Mouse (Mus musculus) cortical plate, adult 2 months (tissue): ENCODE measurements at regions not wholly inside any gene's neighbourhood (a gene's known extent, or its start where the extent isn't known, plus 50 kb on each side); places are given as distances from the start of the nearest gene placed in this dataset.

Experiments
- H3K27ac ChIP-seq: fragments of 200-500 bp; 2 replicates; pipeline ENCODE4 v1.5.1; 2012; ENCODE audit warnings: low read length, control low read depth, inconsistent platforms; ENCODE audit not compliant: insufficient read depth
- H3K4me1 ChIP-seq: fragments of 200-500 bp; 2 replicates; pipeline ENCODE4 v1.6.1; 2011; ENCODE audit warnings: low read length; ENCODE audit not compliant: control insufficient read depth, insufficient read depth
- H3K4me3 ChIP-seq: fragments of 200-500 bp; 2 replicates; pipeline ENCODE4 v1.5.1; 2011; ENCODE audit warnings: mild to moderate bottlenecking, low read length, control low read depth; ENCODE audit not compliant: insufficient read depth
- CTCF ChIP-seq: fragments of 200-500 bp; IDR thresholded peaks from 2 replicates; pipeline ENCODE4 v1.5.1; 2011; ENCODE audit warnings: mild to moderate bottlenecking, control low read depth, low read length; ENCODE audit not compliant: insufficient read depth; ENCODE audit errors: extremely low read depth
- POLR2A ChIP-seq: fragments of 200-500 bp; IDR thresholded peaks from 2 replicates; pipeline ENCODE4 v1.6.1; 2011; ENCODE audit warnings: mild to moderate bottlenecking, low read length, control low read depth; ENCODE audit not compliant: insufficient read depth; ENCODE audit errors: extremely low read depth

- H3K4me3 ChIP-seq: no peak overlapping the region
- H3K4me1 ChIP-seq: no peaks in the 10 kb centered on the region
- TF ChIP-seq POLR2A (no peak), CTCF (no peak)
- no peak overlapping the region for H3K27ac ChIP-seq
Measured at GRCm38 (mm10) chr1:143888510-143888909, 111.4 kb downstream of the Uchl5 start.

DNA sequence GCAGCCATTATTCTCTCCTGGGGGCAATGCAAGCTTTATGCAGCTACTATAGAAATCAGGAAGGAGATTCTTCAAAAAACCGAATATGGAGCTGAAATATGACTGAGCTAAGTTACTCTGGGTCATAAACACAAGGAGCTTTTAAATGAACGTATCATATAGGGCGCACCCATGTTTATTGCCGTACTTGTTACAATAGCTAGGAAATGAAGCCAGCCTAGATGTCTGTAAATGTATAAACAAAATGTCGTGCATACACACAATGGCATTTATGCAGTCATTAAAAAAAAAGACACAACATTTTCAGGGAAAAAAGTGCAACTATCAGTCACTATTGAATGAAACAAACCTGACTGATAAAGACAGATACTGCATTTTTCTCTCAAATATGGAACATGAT lies 111.0 kb downstream of the Uchl5 start:
- no peak overlapping the region for H3K27ac ChIP-seq
- no peaks in the 10 kb centered on the region for H3K4me1 ChIP-seq
- TF ChIP-seq POLR2A (no peak), CTCF (no peak)

DNA sequence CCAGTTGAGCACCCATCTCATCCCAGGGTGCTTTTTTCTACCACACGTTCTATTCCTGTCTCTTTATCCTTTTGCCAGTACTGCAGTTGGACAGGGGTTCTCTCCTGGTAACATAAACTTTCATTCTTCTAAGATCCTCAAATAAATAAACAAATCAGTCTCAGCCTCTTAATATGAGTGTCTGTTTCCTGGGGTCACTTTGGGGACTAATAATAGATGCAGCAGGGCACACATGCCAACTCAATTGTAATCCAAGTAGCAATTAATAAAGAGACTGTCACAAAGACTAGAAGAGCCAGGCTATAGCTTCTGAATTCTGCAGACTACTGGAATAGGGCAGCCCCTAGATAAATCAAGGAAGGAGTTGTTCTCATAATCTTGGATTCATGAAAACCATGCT lies 108.9 kb downstream of the Uchl5 start:
- no peak for TF ChIP-seq POLR2A
- no peak for TF ChIP-seq CTCF
- Histone ChIP-seq H3K27ac (no peak overlapping the region), H3K4me1 (no peaks in the 10 kb centered on the region), H3K4me3 (no peak overlapping the region)

More for the DNA sequence above, 111.0 kb downstream of the Uchl5 start:
- no peak overlapping the region for H3K4me3 ChIP-seq

DNA sequence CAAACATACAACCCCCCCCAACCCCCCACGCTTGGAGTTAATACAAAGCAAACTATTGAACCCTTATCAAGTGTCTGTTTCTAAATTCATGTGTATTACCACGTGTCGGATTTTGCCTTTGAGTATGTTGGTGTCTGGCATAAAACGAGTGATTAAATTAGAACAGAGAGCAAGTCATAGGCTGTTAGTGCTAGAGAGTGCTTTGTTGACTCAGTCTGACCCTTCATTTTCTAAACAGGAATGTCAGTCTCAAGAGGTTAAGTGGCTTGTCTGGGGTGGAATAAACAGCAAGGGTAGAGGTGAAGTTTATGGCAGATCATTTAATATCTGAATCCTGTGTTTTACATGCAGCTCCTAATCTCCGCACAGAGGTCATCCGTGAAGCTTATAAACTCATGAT lies 104.1 kb downstream of the Uchl5 start:
- Histone ChIP-seq H3K4me3 (no peak overlapping the region), H3K27ac (no peak overlapping the region), H3K4me1 (no peaks in the 10 kb centered on the region)
- TF ChIP-seq CTCF (no peak), POLR2A (no peak)

GRCm38 (mm10) chr1:143879622-143880021 lies 102.5 kb downstream of the Uchl5 start:
- Histone ChIP-seq H3K4me3 (no peak overlapping the region), H3K27ac (no peak overlapping the region), H3K4me1 (no peaks in the 10 kb centered on the region)
- TF ChIP-seq POLR2A (no peak), CTCF (no peak)

DNA sequence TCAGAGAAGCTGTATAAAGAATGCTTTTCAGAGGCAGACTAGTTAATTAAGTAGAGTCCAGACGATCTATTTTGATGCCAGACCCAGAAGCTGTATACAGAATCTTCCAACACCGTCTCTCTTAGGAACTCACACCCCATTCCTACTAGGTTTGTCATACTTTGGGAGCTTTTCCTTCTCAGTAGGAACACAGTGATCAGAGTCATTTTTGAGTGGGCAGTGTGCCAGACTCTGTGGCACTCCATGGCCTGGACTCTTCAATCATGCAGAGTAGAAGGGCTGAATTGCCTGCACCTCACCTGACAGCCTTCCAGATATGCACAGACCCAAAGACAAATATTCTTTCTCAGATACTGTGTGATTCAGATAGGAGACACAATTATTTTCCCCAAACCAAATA lies 101.2 kb downstream of the Uchl5 start:
- H3K27ac ChIP-seq: no peak overlapping the region
- TF ChIP-seq POLR2A: no peak
- TF ChIP-seq CTCF: no peak
- H3K4me1 ChIP-seq: no peaks in the 10 kb centered on the region
- no peak overlapping the region for H3K4me3 ChIP-seq

DNA sequence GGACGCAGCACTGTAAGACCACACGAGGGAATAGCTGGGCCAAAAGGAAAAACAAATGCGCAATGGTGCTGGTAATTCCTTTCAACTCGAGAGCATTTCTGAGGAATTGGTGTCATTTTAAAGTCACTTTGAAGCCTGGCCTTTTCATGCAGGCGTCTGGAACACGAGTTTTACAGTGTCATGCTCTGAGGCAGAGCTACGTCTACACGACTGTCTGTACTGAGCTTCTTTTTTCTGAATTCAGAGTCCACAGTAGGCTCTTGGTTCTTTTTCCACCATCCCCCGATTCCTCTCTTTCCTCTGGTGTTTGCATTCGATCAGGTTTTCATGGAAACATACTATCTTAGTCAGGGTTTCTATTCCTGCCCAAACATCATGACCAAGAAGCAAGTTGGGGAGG lies 83.2 kb downstream of the Uchl5 start:
- TF ChIP-seq CTCF: no peak
- no peak for TF ChIP-seq POLR2A
- H3K27ac ChIP-seq: no peak overlapping the region

DNA sequence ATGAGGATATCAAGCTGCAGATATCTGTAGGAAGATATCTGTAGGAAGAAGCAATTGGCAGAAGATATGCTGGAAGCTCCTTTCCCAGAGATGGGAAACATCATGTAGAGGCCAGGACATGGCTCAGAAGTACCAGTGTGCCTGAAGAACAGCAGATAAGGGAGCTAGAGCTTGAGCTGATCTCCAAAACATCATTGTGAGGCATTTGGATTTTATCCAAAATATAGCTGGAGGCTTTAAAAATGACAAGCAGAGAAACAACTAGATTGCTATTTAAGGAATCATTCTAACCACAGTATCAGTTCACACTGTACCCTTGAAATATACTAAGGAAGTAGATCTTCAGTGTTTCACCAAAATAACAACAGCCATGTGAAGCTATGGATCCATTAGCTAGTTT lies 81.5 kb downstream of the Uchl5 start:
- no peak overlapping the region for H3K4me3 ChIP-seq
- no peaks in the 10 kb centered on the region; the same call in 1 of the 2 replicates for H3K4me1 ChIP-seq
- H3K27ac ChIP-seq: no peak overlapping the region
- TF ChIP-seq POLR2A: no peak
- TF ChIP-seq CTCF: no peak

More for the DNA sequence above, 83.2 kb downstream of the Uchl5 start:
- Histone ChIP-seq H3K4me3 (no peak overlapping the region), H3K4me1 (no peaks in the 10 kb centered on the region; the same call in 1 of the 2 replicates)
